In the genomic region with DNA sequence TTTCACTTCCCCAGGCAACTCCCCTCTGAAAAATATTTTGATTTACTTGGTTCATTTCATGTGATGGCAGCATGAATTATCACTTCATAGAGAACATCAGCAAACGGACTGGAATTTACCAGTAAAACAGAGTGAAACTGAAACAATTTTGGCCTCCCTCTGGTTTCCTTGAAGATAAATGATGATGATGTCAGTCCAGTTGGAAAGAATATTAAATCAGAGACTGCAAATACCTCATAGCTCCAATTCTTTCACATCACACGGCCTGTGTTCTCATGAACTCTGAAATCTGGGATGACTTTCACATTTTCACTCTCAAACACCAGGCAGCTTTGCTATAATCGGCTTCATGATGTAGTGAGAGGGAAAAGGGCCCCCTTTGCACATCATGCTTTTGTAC, we compare ENCODE assay signal across 26 mouse cellular contexts.
DNase-seq lines count a peak whose midpoint lies in the region; ATAC-seq and TF ChIP-seq lines count a peak whose summit lies in the region.
"Had no signal": no experiment of that assay in that cellular context is flagged by ENCODE, and none has a peak within 500 bp of the region (broad histone marks: within the 10 kb centered on the region; RNA-seq: fewer than 3 reads in every experiment).

No protein-coding gene starts in this region.

- no peak overlapping the region for H3K27ac ChIP-seq in embryonic facial prominence, embryonic 14.5 days (replicated peaks; ENCODE audit: low read depth, low read length)
- H3K27ac ChIP-seq in embryonic facial prominence, embryonic 10.5 days (replicated peaks), result no peak overlapping the region
- H3K27ac ChIP-seq in kidney, embryonic 14.5 days (ENCODE audit: low read depth, low read length), result no peak overlapping the region
- H3K27ac ChIP-seq in kidney, adult 2 months (ENCODE audit: insufficient read depth, low read depth, low read length), result no peak overlapping the region
- no peak overlapping the region for H3K27ac ChIP-seq in lung, postnatal 0 days (ENCODE audit: low read length)
- H3K27ac ChIP-seq: embryonic facial prominence, embryonic 12.5 days; forebrain, embryonic 12.5 days; gastrocnemius, adult 2 months; hindbrain, embryonic 14.5 days; limb, embryonic 13.5 days; liver, embryonic 13.5 days; macrophage; midbrain, embryonic 10.5 days had no signal

- no peaks in the 10 kb centered on the region for H3K4me1 ChIP-seq in embryonic facial prominence, embryonic 14.5 days (ENCODE audit: control insufficient read depth, insufficient read depth, low read length)
- H3K4me1 ChIP-seq in embryonic facial prominence, embryonic 10.5 days, result peaks cover 4% of the 10 kb centered on the region
- no peaks in the 10 kb centered on the region for H3K4me1 ChIP-seq in kidney, embryonic 14.5 days (ENCODE audit: control insufficient read depth, insufficient read depth, low read length)
- no peaks in the 10 kb centered on the region for H3K4me1 ChIP-seq in kidney, adult 2 months (ENCODE audit: control insufficient read depth, insufficient read depth, low read length)
- H3K4me1 ChIP-seq in lung, postnatal 0 days (ENCODE audit: insufficient read depth, low read depth, low read length), result no peaks in the 10 kb centered on the region
- H3K4me1 ChIP-seq: embryonic facial prominence, embryonic 12.5 days; limb, embryonic 13.5 days; liver, embryonic 13.5 days had no signal

- no peak for TF ChIP-seq EP300 in lung, postnatal 0 days (IDR thresholded peaks at IDR 0.05)

- no peaks in the 10 kb centered on the region for H3K27me3 ChIP-seq in embryonic facial prominence, embryonic 14.5 days (replicated peaks; ENCODE audit: control insufficient read depth, insufficient read depth, low read length)
- H3K27me3 ChIP-seq in embryonic facial prominence, embryonic 10.5 days (replicated peaks; ENCODE audit: low read depth, poor library complexity, severe bottlenecking), result no peaks in the 10 kb centered on the region
- no peaks in the 10 kb centered on the region for H3K27me3 ChIP-seq in kidney, embryonic 14.5 days (ENCODE audit: control insufficient read depth, insufficient read depth, low read length)
- H3K27me3 ChIP-seq in kidney, adult 2 months (replicated peaks; ENCODE audit: control insufficient read depth, insufficient read depth, low read length), result no peaks in the 10 kb centered on the region
- H3K27me3 ChIP-seq in lung, postnatal 0 days (replicated peaks; ENCODE audit: insufficient read depth, low read length), result no peaks in the 10 kb centered on the region
- no peaks in the 10 kb centered on the region for H3K27me3 ChIP-seq in myocyte (ENCODE audit: control insufficient read depth, insufficient read depth, insufficient read length)
- H3K27me3 ChIP-seq: embryonic facial prominence, embryonic 12.5 days; forebrain, embryonic 12.5 days; limb, embryonic 13.5 days; liver, embryonic 13.5 days had no signal

- H3K4me2 ChIP-seq in embryonic facial prominence, embryonic 14.5 days (ENCODE audit: low read depth, low read length), result no peak overlapping the region
- no peak overlapping the region for H3K4me2 ChIP-seq in kidney, embryonic 14.5 days (replicated peaks; ENCODE audit: low read depth, low read length)
- no peak overlapping the region for H3K4me2 ChIP-seq in lung, postnatal 0 days (replicated peaks; ENCODE audit: low read depth, low read length)
- H3K4me2 ChIP-seq in myocyte (ENCODE audit: low read depth), result peak overlapping the region; percentile 10
- H3K4me2 ChIP-seq: embryonic facial prominence, embryonic 12.5 days; forebrain, embryonic 12.5 days; hindbrain, embryonic 14.5 days; limb, embryonic 13.5 days; liver, embryonic 13.5 days had no signal

- no peak overlapping the region for H3ac ChIP-seq in myocyte (ENCODE audit: control insufficient read depth, insufficient read length)

- H3K9me3 ChIP-seq in embryonic facial prominence, embryonic 14.5 days (ENCODE audit: control insufficient read depth, low read length), result no peaks in the 10 kb centered on the region
- H3K9me3 ChIP-seq in embryonic facial prominence, embryonic 10.5 days, result no peaks in the 10 kb centered on the region
- H3K9me3 ChIP-seq in kidney, embryonic 14.5 days (ENCODE audit: control insufficient read depth, low read length), result no peaks in the 10 kb centered on the region
- no peaks in the 10 kb centered on the region for H3K9me3 ChIP-seq in lung, postnatal 0 days (ENCODE audit: low read length)
- H3K9me3 ChIP-seq: embryonic facial prominence, embryonic 12.5 days; forebrain, embryonic 12.5 days; limb, embryonic 13.5 days; liver, embryonic 13.5 days; midbrain, embryonic 10.5 days had no signal

- TF ChIP-seq POLR2A in kidney, adult 2 months (IDR thresholded peaks at IDR 0.05; ENCODE audit: low read depth, low read length), result no peak
- no peak for TF ChIP-seq POLR2A in myocyte (IDR thresholded peaks at IDR 0.05; ENCODE audit: insufficient read length, low read depth)

- no peaks in the 10 kb centered on the region for H3K36me3 ChIP-seq in embryonic facial prominence, embryonic 14.5 days (ENCODE audit: control insufficient read depth, insufficient read depth, low read length)
- no peaks in the 10 kb centered on the region for H3K36me3 ChIP-seq in embryonic facial prominence, embryonic 10.5 days (replicated peaks)
- no peaks in the 10 kb centered on the region for H3K36me3 ChIP-seq in kidney, embryonic 14.5 days (ENCODE audit: control insufficient read depth, insufficient read depth, low read length)
- H3K36me3 ChIP-seq in kidney, adult 2 months (ENCODE audit: control insufficient read depth, insufficient read depth, low read length), result no peaks in the 10 kb centered on the region
- no peaks in the 10 kb centered on the region for H3K36me3 ChIP-seq in lung, postnatal 0 days (ENCODE audit: insufficient read depth, low read length)
- H3K36me3 ChIP-seq in myocyte (ENCODE audit: control insufficient read depth, insufficient read depth), result no peaks in the 10 kb centered on the region
- H3K36me3 ChIP-seq: embryonic facial prominence, embryonic 12.5 days; forebrain, embryonic 12.5 days; limb, embryonic 13.5 days; liver, embryonic 13.5 days; midbrain, embryonic 10.5 days had no signal

- H3K79me2 ChIP-seq in myocyte (ENCODE audit: control insufficient read depth, insufficient read depth), result no peaks in the 10 kb centered on the region

- no peak overlapping the region for H3K9ac ChIP-seq in embryonic facial prominence, embryonic 14.5 days (ENCODE audit: low read depth, low read length)
- no peak overlapping the region for H3K9ac ChIP-seq in kidney, embryonic 14.5 days (ENCODE audit: low read depth, low read length)
- H3K9ac ChIP-seq in lung, postnatal 0 days (replicated peaks; ENCODE audit: low read depth), result no peak overlapping the region
- H3K9ac ChIP-seq: embryonic facial prominence, embryonic 12.5 days; forebrain, embryonic 12.5 days; hindbrain, embryonic 14.5 days; limb, embryonic 13.5 days; liver, embryonic 13.5 days had no signal

- no peak for ATAC-seq in embryonic facial prominence, embryonic 14.5 days (ENCODE audit: low read depth)
- peak; percentile 55; the same call in 1 of the 2 replicates for ATAC-seq in kidney, embryonic 14.5 days (ENCODE audit: low FRiP score, low TSS enrichment)
- ATAC-seq in lung, postnatal 0 days, result no peak
- ATAC-seq: inflammation-experienced regulatory T-cells, adult 6 months had no signal

- peak; percentile 27 for DNase-seq in embryonic facial prominence, embryonic 14.5 days (ENCODE audit: low spot score)
- no peak for DNase-seq in embryonic facial prominence, embryonic 10.5 days (ENCODE audit: low spot score)
- DNase-seq in kidney, adult 2 months, result no peak
- peak; percentile 16 for DNase-seq in lung, postnatal 0 days (ENCODE audit: low spot score)
- DNase-seq in lung, postnatal 36 days, result no peak
- no peak for DNase-seq in adrenal gland, postnatal 25 days
- DNase-seq: adrenal gland, postnatal 36 days; cerebellum, adult 11-12 months; cerebellum, postnatal 10 days; gastrocnemius, adult 2 months; heart, postnatal 4 days; kidney, adult 9 months; kidney, postnatal 4 days; liver, embryonic 13.5 days; right cerebral cortex, postnatal 14 days; thymus, postnatal 14 days had no signal

- no peak for TF ChIP-seq CTCF in kidney, adult 2 months (conservative IDR thresholded peaks at IDR 0.05; ENCODE audit: insufficient read depth, insufficient read length, low read depth, low read length)
- TF ChIP-seq CTCF in lung, postnatal 0 days (IDR thresholded peaks at IDR 0.05), result no peak

- no peak overlapping the region for H3K4me3 ChIP-seq in embryonic facial prominence, embryonic 14.5 days (ENCODE audit: low read depth, low read length)
- no peak overlapping the region for H3K4me3 ChIP-seq in embryonic facial prominence, embryonic 10.5 days
- H3K4me3 ChIP-seq in kidney, embryonic 14.5 days (ENCODE audit: low read length), result no peak overlapping the region
- H3K4me3 ChIP-seq in kidney, adult 2 months (ENCODE audit: insufficient read depth, low read depth, low read length), result no peak overlapping the region
- no peak overlapping the region for H3K4me3 ChIP-seq in lung, postnatal 0 days (ENCODE audit: low read depth, low read length)
- no peak overlapping the region for H3K4me3 ChIP-seq in myocyte
- H3K4me3 ChIP-seq: embryonic facial prominence, embryonic 12.5 days; erythroblast, embryonic 14.5 days; forebrain, embryonic 12.5 days; gastrocnemius, adult 2 months; limb, embryonic 13.5 days; liver, embryonic 13.5 days; midbrain, embryonic 10.5 days had no signal

- 54% methylated on average over 3 of the region's 3 CpGs for WGBS in embryonic facial prominence, embryonic 14.5 days
- 81% methylated on average over 3 of the region's 3 CpGs for WGBS in embryonic facial prominence, embryonic 10.5 days
- 44% methylated on average over 3 of the region's 3 CpGs for WGBS in kidney, embryonic 14.5 days
- WGBS in kidney, adult 2 months, result 56% methylated on average over 3 of the region's 3 CpGs
- WGBS in lung, postnatal 0 days, result 51% methylated on average over 3 of the region's 3 CpGs

TF ChIP-seq in myocyte, 11 proteins besides CTCF, POLR2A, EP300 and RAD21:
- TF ChIP-seq MYOD1 (IDR thresholded peaks at IDR 0.05; ENCODE audit: control insufficient read depth in 1 of 3, insufficient read length in 2 of 3, low read depth in 2 of 3) (no peak), REST (IDR thresholded peaks at IDR 0.05; ENCODE audit: insufficient read depth, insufficient read length) (no peak), POLR2AphosphoS2 (IDR thresholded peaks at IDR 0.05; ENCODE audit: insufficient read length, low read depth) (no peak), USF1 (IDR thresholded peaks at IDR 0.05; ENCODE audit: low read depth) (no peak), E2F4 (IDR thresholded peaks at IDR 0.05; ENCODE audit: insufficient read depth) (no peak), TCF3 (IDR thresholded peaks at IDR 0.05; ENCODE audit: insufficient read length, low read depth) (no peak)

Comparison
In these comparisons a context has a peak if more than half of its experiments do, and no peak if none do; other contexts are left out.
1. DNase-seq: peak in embryonic facial prominence, embryonic 14.5 days (single experiment) and lung, postnatal 0 days (single experiment); none in embryonic facial prominence, embryonic 10.5 days (single experiment), kidney, adult 2 months (single experiment), lung, postnatal 36 days (single experiment) and adrenal gland, postnatal 25 days (single experiment).